Mouse (Mus musculus): ENCODE results near the gene Sars.

The Sars gene

GRCm38 (mm10) chr3:108383485-108384354 is 61.3 kb downstream of the Sars start, which contains the start of gene Psrc1:
Gene Psrc1, plus strand, starts transcription at chr3:108383839.
- CTCF ChIA-PET: interaction anchor here (0.6 to 2.6 kb wide), 16 partner anchors 15 to 219 kb away, joined by 3 to 14 read pairs (median 6); partner anchors contain the start of genes Cyb561d1 (in 1 of the 4), Sars (in 1 of the 4) and Sort1 (in 1 of the 4)

GRCm38 (mm10) chr3:108381945-108382875 is 62.8 kb downstream of the Sars start:
- ChIA-PET POLR2A (interaction anchor here in 3 of 4 experiments (0.6 to 4.2 kb wide), 48 partner anchors 7 to 483 kb away, joined by 3 to 51 read pairs (median 5); partner anchors contain the start of genes Sort1 (in 3 of the 3), Atxn7l2 (in 2 of the 3), Cyb561d1 (in 2 of the 3) and Gnai3 (in 2 of the 3)), CTCF (interaction anchor here (0.6 to 2.3 kb wide), 12 partner anchors 11 to 992 kb away, joined by 3 to 11 read pairs (median 8); partner anchors contain the start of genes Cyb561d1 (in 1 of the 4) and Sort1 (in 1 of the 4))

More at GRCm38 (mm10) chr3:108383485-108384354, 61.3 kb downstream of the Sars start, which contains the start of gene Psrc1:
- POLR2A ChIA-PET: interaction anchor here (0.6 to 4.2 kb wide), 120 partner anchors 9 to 1070 kb away, joined by 3 to 51 read pairs (median 5); partner anchors contain the start of genes Atxn7l2 (in 3 of the 4), Cyb561d1 (in 3 of the 4), Psma5 (in 3 of the 4) and Sars (in 3 of the 4)

GRCm38 (mm10) chr3:108380695-108381094 is 64.3 kb downstream of the Sars start:
- ChIA-PET CTCF (interaction anchor here in 2 of 4 experiments (0.6 to 1.5 kb wide), 4 partner anchors 98 to 449 kb away, joined by 3 to 8 read pairs (median 5); partner anchors contain the start of gene Gstm7 (in 1 of the 2)), POLR2A (interaction anchor here in 2 of 4 experiments (0.7 kb wide), 2 partner anchors 8 to 132 kb away, joined by 3 to 4 read pairs; no protein-coding TSS in a partner anchor)

GRCm38 (mm10) chr3:108378875-108379663 is 65.9 kb downstream of the Sars start:
- ChIA-PET CTCF (interaction anchor here in 2 of 4 experiments (0.7 to 1.1 kb wide), 3 partner anchors 10 to 390 kb away, joined by 3 to 6 read pairs (median 3); no protein-coding TSS in a partner anchor), POLR2A (interaction anchor here in 3 of 4 experiments (0.7 to 1.2 kb wide), 3 partner anchors 86 to 179 kb away, joined by 3 read pairs; partner anchors contain the start of gene Psma5 (in 1 of the 3))
